Mouse (Mus musculus) MEL (cell line): ENCODE measurements at regions not wholly inside any gene's neighbourhood (a gene's known extent, or its start where the extent isn't known, plus 50 kb on each side); places are given as distances from the start of the nearest gene placed in this dataset.

Experiments used
- DNase-seq: peaks from one replicate; pipeline ENCODE4 v3.0.0; 2011; ENCODE audit warnings: low read depth, low spot score
- H3K27ac ChIP-seq: 2 replicates; pipeline ENCODE4 v1.5.1; 2012; ENCODE audit warnings: low read depth, mild to moderate bottlenecking, control low read depth, low read length, moderate library complexity; ENCODE audit not compliant: control insufficient read depth
- H3K27me3 ChIP-seq, 2 experiments: fragments of 150-350 bp in 1 of 2; sonication (generic) in 1 of 2; 2 replicates each; pipeline ENCODE4 v1.6.1; 2012; ENCODE audit warnings: low read length in 2 of 2, mild to moderate bottlenecking in 2 of 2, improper control_type of control experiment in 1 of 2, moderate library complexity in 1 of 2; ENCODE audit not compliant: insufficient read depth in 2 of 2, control insufficient read depth in 1 of 2
- H3K36me3 ChIP-seq, 2 experiments: 2 replicates each; pipeline ENCODE4 v1.6.1; 2012 to 2014; ENCODE audit warnings: low read length in 2 of 2, improper control_type of control experiment in 1 of 2, inconsistent platforms in 1 of 2, mild to moderate bottlenecking in 1 of 2; ENCODE audit not compliant: insufficient read depth in 2 of 2, control insufficient read depth in 1 of 2
- H3K4me1 ChIP-seq, 2 experiments: fragments of 150-350 bp in 1 of 2; sonication (generic) in 1 of 2; 2 replicates each; pipeline ENCODE4 v1.6.1; 2012; ENCODE audit warnings: low read length in 2 of 2, improper control_type of control experiment in 1 of 2, mild to moderate bottlenecking in 1 of 2; ENCODE audit not compliant: insufficient read depth in 2 of 2, control insufficient read depth in 1 of 2
- H3K4me3 ChIP-seq, 2 experiments: fragments of 150-350 bp in 1 of 2; sonication (generic) in 1 of 2; 2 replicates each; pipeline ENCODE4 v1.5.1; 2012; ENCODE audit warnings: low read depth in 2 of 2, low read length in 2 of 2, mild to moderate bottlenecking in 2 of 2, moderate library complexity in 2 of 2, control low read depth in 1 of 2, improper control_type of control experiment in 1 of 2; ENCODE audit not compliant: control insufficient read depth in 1 of 2, insufficient read depth in 1 of 2
- H3K79me2 ChIP-seq: 2 replicates; pipeline ENCODE4 v1.6.1; 2012; ENCODE audit warnings: mild to moderate bottlenecking, low read length, moderate library complexity; ENCODE audit not compliant: control insufficient read depth, poor library complexity, insufficient read depth
- H3K9ac ChIP-seq: 2 replicates; pipeline ENCODE4 v1.6.1; 2012; ENCODE audit warnings: low read depth, mild to moderate bottlenecking, control low read depth, low read length, moderate library complexity; ENCODE audit not compliant: control insufficient read depth, poor library complexity, severe bottlenecking
- H3K9me3 ChIP-seq: fragments of 150-350 bp; sonication (generic); replicated peaks from 2 replicates; pipeline ENCODE4 v1.6.1; 2012; ENCODE audit warnings: mild to moderate bottlenecking, low read length, improper control_type of control experiment, moderate library complexity; ENCODE audit not compliant: insufficient read depth
- CHD1 ChIP-seq: IDR thresholded peaks from 2 replicates; pipeline ENCODE4 v1.6.1; 2012; ENCODE audit warnings: low read depth, mild to moderate bottlenecking, inconsistent platforms, low read length, improper control_type of control experiment
- CHD2 ChIP-seq: IDR thresholded peaks from 2 replicates; pipeline ENCODE4 v1.6.1; 2011; ENCODE audit warnings: low read length, improper control_type of control experiment
- E2F4 ChIP-seq: IDR thresholded peaks from 2 replicates; pipeline ENCODE4 v1.6.1; 2011; ENCODE audit warnings: low read depth, low read length, improper control_type of control experiment, borderline replicate concordance
- ELF1 ChIP-seq: IDR thresholded peaks from 2 replicates; pipeline ENCODE4 v1.6.1; 2014; ENCODE audit warnings: low read depth, mild to moderate bottlenecking, inconsistent platforms, low read length, improper control_type of control experiment, moderate library complexity
- EP300 ChIP-seq, 2 experiments: IDR thresholded peaks; 2 replicates each; pipeline ENCODE4 v1.6.1; 2011; ENCODE audit warnings: improper control_type of control experiment in 2 of 2, low read length in 2 of 2, low read depth in 1 of 2, mild to moderate bottlenecking in 1 of 2
- ETS1 ChIP-seq: IDR thresholded peaks from 2 replicates; pipeline ENCODE4 v1.6.1; 2012; ENCODE audit warnings: low read depth, mild to moderate bottlenecking, inconsistent platforms, low read length, improper control_type of control experiment, moderate library complexity
- HCFC1 ChIP-seq: IDR thresholded peaks from 2 replicates; pipeline ENCODE4 v1.6.1; 2012; ENCODE audit warnings: low read depth, mild to moderate bottlenecking, inconsistent platforms, low read length, improper control_type of control experiment, moderate library complexity
- JUND ChIP-seq: IDR thresholded peaks from 2 replicates; pipeline ENCODE4 v1.6.1; 2011; ENCODE audit warnings: low read depth, mild to moderate bottlenecking, improper control_type of control experiment, low read length
- KAT2A ChIP-seq: conservative IDR thresholded peaks from 2 replicates; pipeline ENCODE4 v1.6.1; 2012; ENCODE audit warnings: low read depth, low read length, improper control_type of control experiment, inconsistent platforms
- MAFK ChIP-seq: IDR thresholded peaks from 2 replicates; pipeline ENCODE4 v1.6.1; 2011; ENCODE audit warnings: low read depth, mild to moderate bottlenecking, low read length, improper control_type of control experiment, borderline replicate concordance
- MAZ ChIP-seq: IDR thresholded peaks from 2 replicates; pipeline ENCODE4 v1.6.1; 2012; ENCODE audit warnings: low read depth, mild to moderate bottlenecking, inconsistent platforms, low read length, improper control_type of control experiment
- MXI1 ChIP-seq: IDR thresholded peaks from 2 replicates; pipeline ENCODE4 v1.6.1; 2011; ENCODE audit warnings: mild to moderate bottlenecking, low read depth, low read length, improper control_type of control experiment
- MYB ChIP-seq: IDR thresholded peaks from 2 replicates; pipeline ENCODE4 v1.6.1; 2011; ENCODE audit warnings: mild to moderate bottlenecking, low read depth, low read length, improper control_type of control experiment
- MYC ChIP-seq: IDR thresholded peaks from 2 replicates; pipeline ENCODE4 v1.6.1; 2011; ENCODE audit warnings: low read depth, mild to moderate bottlenecking, low read length, improper control_type of control experiment, moderate library complexity
- NELFE ChIP-seq: IDR thresholded peaks from 2 replicates; pipeline ENCODE4 v1.6.1; 2011; ENCODE audit warnings: low read depth, low read length, improper control_type of control experiment
- NRF1 ChIP-seq: IDR thresholded peaks from 2 replicates; pipeline ENCODE4 v1.6.1; 2014; ENCODE audit warnings: low read depth, mild to moderate bottlenecking, inconsistent platforms, low read length, improper control_type of control experiment, moderate library complexity; ENCODE audit not compliant: poor library complexity, insufficient read depth, severe bottlenecking
- POLR2A ChIP-seq, 2 experiments: IDR thresholded peaks; 2 replicates each; pipeline ENCODE4 v1.6.1; 2011 to 2012; ENCODE audit warnings: low read length in 2 of 2, mild to moderate bottlenecking in 2 of 2, control low read depth in 1 of 2, improper control_type of control experiment in 1 of 2, low read depth in 1 of 2, moderate library complexity in 1 of 2; ENCODE audit not compliant: control insufficient read depth in 1 of 2, insufficient read depth in 1 of 2, poor library complexity in 1 of 2
- POLR2AphosphoS2 ChIP-seq: IDR thresholded peaks from 2 replicates; pipeline ENCODE4 v1.6.1; 2011; ENCODE audit warnings: low read length, improper control_type of control experiment
- POLR2AphosphoS5 ChIP-seq: IDR thresholded peaks from 2 replicates; pipeline ENCODE4 v1.6.1; 2012; ENCODE audit warnings: low read depth, borderline replicate concordance, mild to moderate bottlenecking, inconsistent platforms, low read length, moderate library complexity, mixed read lengths
- RCOR1 ChIP-seq: IDR thresholded peaks from 2 replicates; pipeline ENCODE4 v1.6.1; 2012; ENCODE audit warnings: low read depth, mild to moderate bottlenecking, inconsistent platforms, low read length, improper control_type of control experiment
- UBTF ChIP-seq: IDR thresholded peaks from 2 replicates; pipeline ENCODE4 v1.6.1; 2012; ENCODE audit warnings: low read depth, mild to moderate bottlenecking, inconsistent platforms, low read length, improper control_type of control experiment, moderate library complexity, borderline replicate concordance; ENCODE audit not compliant: insufficient read depth
- USF2 ChIP-seq, 2 experiments: IDR thresholded peaks; 2 replicates each; pipeline ENCODE4 v1.6.1; 2011 to 2012; ENCODE audit warnings: improper control_type of control experiment in 2 of 2, low read length in 2 of 2, borderline replicate concordance in 1 of 2, inconsistent platforms in 1 of 2, low read depth in 1 of 2, mild to moderate bottlenecking in 1 of 2; ENCODE audit not compliant: insufficient read depth in 1 of 2
- ZC3H11A ChIP-seq: IDR thresholded peaks from 2 replicates; pipeline ENCODE4 v1.6.1; 2012; ENCODE audit warnings: low read depth, mild to moderate bottlenecking, inconsistent platforms, low read length, improper control_type of control experiment
- ZKSCAN1 ChIP-seq: IDR thresholded peaks from 2 replicates; pipeline ENCODE4 v1.6.1; 2012; ENCODE audit warnings: low read depth, mild to moderate bottlenecking, inconsistent platforms, low read length, improper control_type of control experiment, moderate library complexity
- ZMIZ1 ChIP-seq: IDR thresholded peaks from 2 replicates; pipeline ENCODE4 v1.6.1; 2012; ENCODE audit warnings: low read depth, mild to moderate bottlenecking, inconsistent platforms, low read length, improper control_type of control experiment, moderate library complexity

- no peaks in the 10 kb centered on the region for H3K79me2 ChIP-seq
- no peak overlapping the region for H3K4me3 ChIP-seq
- H3K36me3 ChIP-seq = no peaks in the 10 kb centered on the region
- H3K27me3 ChIP-seq = no peaks in the 10 kb centered on the region
- H3K9me3 ChIP-seq = no peaks in the 10 kb centered on the region
- H3K4me1 ChIP-seq = no peaks in the 10 kb centered on the region
- TF ChIP-seq MAFK = no peak
- no peak for TF ChIP-seq UBTF
- TF ChIP-seq MYB = no peak
- TF ChIP-seq CHD1 = no peak
- no peak for TF ChIP-seq MAZ
- TF ChIP-seq POLR2A (IDR thresholded peaks at IDR 0.05; ENCODE audit: control insufficient read depth in 1 of 2, insufficient read depth in 1 of 2, low read depth in 1 of 2, low read length in 2 of 2, poor library complexity in 1 of 2) = no peak
- no peak for TF ChIP-seq MXI1
- TF ChIP-seq POLR2AphosphoS5 = no peak
- TF ChIP-seq E2F4 = no peak
- no peak for TF ChIP-seq ZKSCAN1
- no peak for TF ChIP-seq KAT2A
- H3K27ac ChIP-seq = no peak overlapping the region
- no peak for DNase-seq
- no peak overlapping the region for H3K9ac ChIP-seq
Observed at GRCm38 (mm10) chr19:30327693-30328092, 95.0 kb downstream of the Mbl2 start.

GRCm38 (mm10) chr19:30328886-30329285 lies 96.1 kb downstream of the Mbl2 start:
- Histone ChIP-seq H3K9ac (no peak overlapping the region), H3K4me1 (no peaks in the 10 kb centered on the region)
- TF ChIP-seq MXI1 = no peak
- TF ChIP-seq MYC = no peak
- TF ChIP-seq HCFC1 = no peak
- TF ChIP-seq USF2 (IDR thresholded peaks at IDR 0.05; ENCODE audit: borderline replicate concordance in 1 of 2, insufficient read depth in 1 of 2, low read depth in 1 of 2, low read length in 2 of 2) = no peak
- TF ChIP-seq RCOR1 = no peak
- no peak for TF ChIP-seq CHD2
- no peak for TF ChIP-seq KAT2A
- no peak for TF ChIP-seq POLR2AphosphoS2
- no peak for TF ChIP-seq ZMIZ1
- no peak for TF ChIP-seq NRF1
- TF ChIP-seq CHD1 = no peak
- TF ChIP-seq ZC3H11A = no peak
- TF ChIP-seq EP300 (IDR thresholded peaks at IDR 0.05; ENCODE audit: low read depth in 1 of 2, low read length in 2 of 2) = no peak
- TF ChIP-seq JUND = no peak
- TF ChIP-seq NELFE = no peak
- TF ChIP-seq UBTF = no peak
- TF ChIP-seq ETS1 = no peak
- no peak for TF ChIP-seq ELF1

More at GRCm38 (mm10) chr19:30328886-30329285, 96.1 kb downstream of the Mbl2 start:
- DNase-seq = no peak
- Histone ChIP-seq H3K4me3 (no peak overlapping the region), H3K9me3 (no peaks in the 10 kb centered on the region), H3K79me2 (no peaks in the 10 kb centered on the region), H3K27ac (no peak overlapping the region), H3K27me3 (no peaks in the 10 kb centered on the region), H3K36me3 (no peaks in the 10 kb centered on the region)
